15 mouse cellular contexts compared by ENCODE assay signal in genomic region chr6:53292931-53293330, GRCm38 (mm10).
"Had no signal": no experiment of that assay in that cellular context is flagged by ENCODE, and none has a peak within 500 bp of the region (broad histone marks: within the 10 kb centered on the region; RNA-seq: fewer than 3 reads in every experiment).

No protein-coding gene starts in this region.

- ATAC-seq: lung, postnatal 0 days had no signal

- H3K9me3 ChIP-seq: liver, embryonic 15.5 days; midbrain, embryonic 10.5 days; neural tube, embryonic 15.5 days had no signal

- DNase-seq: kidney, postnatal 10 days; kidney, postnatal 4 days; left cerebral cortex, postnatal 4 days; lung, adult 2 months; lung, postnatal 36 days; midbrain, embryonic 14.5 days; spleen, adult 18-20 months; thymus, adult 18-20 months; thymus, postnatal 25 days had no signal

- H3K36me3 ChIP-seq: liver, embryonic 15.5 days; midbrain, embryonic 10.5 days; neural tube, embryonic 15.5 days had no signal

- H3K9ac ChIP-seq: liver, embryonic 15.5 days; neural tube, embryonic 15.5 days had no signal

- H3K4me3 ChIP-seq: layer of hippocampus, adult 2 months; liver, embryonic 15.5 days; midbrain, embryonic 10.5 days; myocyte; neural tube, embryonic 15.5 days had no signal

- H3K4me2 ChIP-seq: liver, embryonic 15.5 days; neural tube, embryonic 15.5 days had no signal

- H3K27ac ChIP-seq: layer of hippocampus, adult 2 months; liver, embryonic 15.5 days; midbrain, embryonic 10.5 days; neural tube, embryonic 15.5 days had no signal
